Mouse (Mus musculus) hematopoietic multipotent progenitor cell, adult 10-12 weeks (in vitro differentiated cells): ENCODE measurements around the gene Pi4k2a. TPM values are rescaled to one million over a fixed set of nuclear protein-coding genes. Genes with fewer than 3 reads are reported as not detected.

Source experiments
- polyA plus RNA-seq: library from polyadenylated mRNA; stranded (reverse); fragments of >175 nt; gene quantifications from 2 replicates; pipeline ENCODE4 v1.2.3, GENCODE M21; 2012; ENCODE audit warnings: low replicate concordance

Gene Pi4k2a
- polyA plus RNA-seq: 28.0 and 54.8 TPM in 2 replicates

DNA sequence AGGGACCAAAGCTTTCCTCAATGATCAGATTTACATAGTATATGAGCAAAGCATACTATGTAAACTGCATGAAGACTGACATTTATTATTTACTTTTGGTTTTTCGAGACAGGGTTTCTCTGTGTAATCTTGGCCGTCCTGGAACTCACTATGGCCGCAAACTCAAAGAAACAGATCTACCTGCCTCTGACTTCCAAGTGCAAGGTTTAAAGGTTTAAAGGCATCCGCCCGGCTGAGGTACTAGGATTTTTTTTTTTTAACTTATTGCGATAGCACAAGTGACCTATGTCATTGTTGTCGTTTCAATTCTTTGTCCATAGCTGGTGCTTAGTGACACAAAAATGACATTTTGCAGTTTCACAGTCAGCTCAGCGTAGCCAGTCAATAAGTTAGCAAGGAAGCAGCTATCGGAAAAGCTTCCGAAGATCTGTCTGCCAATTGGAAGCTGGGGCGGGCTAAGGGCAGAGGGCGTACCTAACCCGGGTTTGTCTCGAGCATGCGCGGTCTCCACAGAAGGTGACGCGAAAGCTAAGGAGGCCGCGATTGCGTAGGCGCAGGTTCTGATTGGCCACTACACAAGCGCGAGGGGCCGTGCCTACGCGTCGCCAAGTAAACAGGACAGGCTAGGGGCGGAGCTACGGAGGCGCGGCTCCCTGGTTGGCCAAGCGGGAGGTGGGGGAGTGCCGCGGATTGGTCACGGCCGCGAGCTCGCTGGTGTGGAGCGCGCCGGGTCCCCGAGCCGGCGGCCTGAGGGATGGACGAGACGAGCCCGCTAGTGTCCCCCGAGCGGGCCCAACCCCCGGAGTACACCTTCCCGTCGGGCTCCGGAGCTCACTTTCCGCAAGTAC, at the start of gene Pi4k2a:
Pi4k2a (plus strand) TSS at position 723 of the 848 bp plus-strand sequence.

DNA sequence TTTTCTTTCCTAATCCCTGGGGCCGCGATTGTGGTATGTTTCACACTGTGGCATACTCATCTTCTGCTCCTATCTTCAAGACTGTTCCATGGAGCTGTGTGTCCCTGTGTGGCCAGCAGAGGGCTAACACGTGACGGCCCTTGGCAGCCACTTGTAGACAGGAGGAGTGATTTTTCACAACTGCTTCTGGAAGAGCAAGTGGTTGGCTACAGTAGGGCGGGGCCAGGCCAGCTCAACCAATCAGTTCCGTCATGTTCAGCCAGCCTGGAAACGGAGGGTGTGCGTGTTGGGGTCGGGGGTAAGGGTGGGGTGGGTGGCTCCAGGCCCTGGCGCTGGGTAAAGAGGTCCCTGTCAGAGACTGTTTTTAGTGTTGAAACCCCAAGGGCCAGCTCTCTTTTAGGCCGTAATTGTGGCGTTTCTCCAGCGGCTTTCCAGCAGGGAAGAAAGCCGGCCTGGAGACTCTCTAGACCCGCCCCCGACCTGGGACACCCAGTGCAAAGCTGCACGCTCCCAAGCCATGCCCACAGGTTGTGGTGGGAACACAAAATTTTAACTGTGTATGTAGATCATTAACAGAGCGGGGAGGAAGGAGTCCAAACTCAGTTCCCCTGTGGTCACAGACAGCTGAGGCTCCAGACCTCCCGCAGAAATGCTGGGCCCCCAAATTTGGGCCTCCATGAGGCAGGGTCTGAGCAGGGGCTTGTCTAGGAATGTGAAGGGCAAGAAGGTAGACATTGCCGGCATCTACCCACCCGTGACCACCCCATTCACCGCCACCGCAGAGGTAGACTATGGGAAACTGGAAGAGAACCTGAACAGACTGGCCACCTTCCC, 44.8 kb upstream of the Pi4k2a start, which contains the start of gene Hoga1:
Hoga1 (plus strand) TSS at position 342 of the 834 bp plus-strand sequence.

DNA sequence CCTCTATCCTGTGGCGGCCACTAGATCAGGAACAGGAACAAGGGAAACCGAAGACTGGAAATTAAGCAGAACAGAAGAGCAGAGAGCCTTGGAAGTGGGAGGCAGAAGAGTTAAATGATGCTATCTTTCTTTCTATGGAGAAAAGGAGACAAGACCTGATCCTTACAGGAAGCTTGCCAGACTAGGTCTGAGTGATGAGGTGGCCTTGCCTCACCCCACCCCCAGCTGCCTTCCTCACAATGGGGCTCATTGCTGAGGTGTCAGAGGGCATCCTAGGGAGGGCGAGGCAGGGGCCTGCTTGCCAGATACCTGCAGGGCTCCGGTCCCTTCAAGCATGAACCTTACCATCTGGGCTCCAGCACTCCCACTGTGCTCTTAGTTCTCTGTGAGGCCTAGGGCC, 38.3 kb upstream of the Pi4k2a start, which contains the start of gene 4933411K16Rik:
4933411K16Rik (plus strand) TSS at position 301 of the 400 bp plus-strand sequence.

DNA sequence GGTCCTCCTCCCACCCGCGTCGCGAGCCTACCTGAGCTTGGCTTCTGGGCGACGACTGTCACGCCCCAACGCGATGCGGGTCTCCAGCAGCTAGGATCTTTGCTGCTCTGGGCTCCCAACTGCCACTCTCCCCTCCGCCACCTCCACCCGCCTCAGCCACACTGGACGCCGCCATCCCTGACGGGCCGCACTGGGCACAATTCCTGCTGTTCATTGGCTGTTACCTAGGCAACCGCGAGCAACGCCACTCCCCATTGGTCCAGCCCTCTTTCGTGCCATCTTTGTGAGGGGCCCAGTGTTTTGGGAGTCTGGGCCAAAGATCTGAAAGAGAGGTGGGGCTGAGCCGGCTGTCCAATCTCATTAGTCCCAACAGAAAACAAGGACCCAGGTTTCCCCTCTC, 4.1 kb upstream of the Pi4k2a start, which contains the start of gene Morn4:
Morn4 (minus strand) TSS at position 192 of the 400 bp plus-strand sequence.

DNA sequence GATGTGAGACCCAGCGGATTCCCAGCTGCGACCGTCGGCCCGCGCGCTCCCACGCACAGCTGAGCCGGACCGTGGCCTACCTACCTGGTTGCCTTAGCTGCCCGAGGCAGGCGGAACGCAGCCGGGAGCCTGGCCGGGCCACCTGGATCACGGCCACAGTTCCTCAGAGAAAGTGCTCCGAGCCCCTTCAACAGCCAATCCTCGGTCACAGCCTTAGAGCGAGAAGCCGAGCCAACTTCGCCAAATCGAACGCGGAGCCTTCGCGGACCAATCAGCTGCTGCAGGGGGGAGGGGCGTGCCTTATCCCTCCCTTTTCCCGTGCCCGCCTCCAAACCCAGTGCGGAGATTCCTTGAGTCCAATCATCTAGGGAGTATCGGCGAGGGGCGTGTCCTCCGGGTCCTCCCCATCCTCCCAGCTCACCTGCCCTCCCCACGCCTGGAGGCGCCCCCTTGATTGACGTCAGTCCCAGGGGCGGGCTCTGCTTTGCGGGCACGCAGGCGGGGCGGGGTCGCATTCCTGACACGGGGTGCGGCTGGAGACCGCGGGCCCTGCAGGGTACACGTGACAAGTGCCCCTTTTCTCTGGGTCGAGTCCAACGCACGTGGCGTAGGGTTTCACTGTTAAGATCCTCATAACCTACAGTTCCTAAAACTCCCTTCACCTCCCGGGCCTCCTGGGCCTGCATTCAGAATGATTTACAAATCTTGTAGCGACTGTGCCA, 38.7 kb downstream of the Pi4k2a start, which contains the start of gene Avpi1:
Avpi1 (minus strand) TSS at position 273 of the 722 bp plus-strand sequence.

DNA sequence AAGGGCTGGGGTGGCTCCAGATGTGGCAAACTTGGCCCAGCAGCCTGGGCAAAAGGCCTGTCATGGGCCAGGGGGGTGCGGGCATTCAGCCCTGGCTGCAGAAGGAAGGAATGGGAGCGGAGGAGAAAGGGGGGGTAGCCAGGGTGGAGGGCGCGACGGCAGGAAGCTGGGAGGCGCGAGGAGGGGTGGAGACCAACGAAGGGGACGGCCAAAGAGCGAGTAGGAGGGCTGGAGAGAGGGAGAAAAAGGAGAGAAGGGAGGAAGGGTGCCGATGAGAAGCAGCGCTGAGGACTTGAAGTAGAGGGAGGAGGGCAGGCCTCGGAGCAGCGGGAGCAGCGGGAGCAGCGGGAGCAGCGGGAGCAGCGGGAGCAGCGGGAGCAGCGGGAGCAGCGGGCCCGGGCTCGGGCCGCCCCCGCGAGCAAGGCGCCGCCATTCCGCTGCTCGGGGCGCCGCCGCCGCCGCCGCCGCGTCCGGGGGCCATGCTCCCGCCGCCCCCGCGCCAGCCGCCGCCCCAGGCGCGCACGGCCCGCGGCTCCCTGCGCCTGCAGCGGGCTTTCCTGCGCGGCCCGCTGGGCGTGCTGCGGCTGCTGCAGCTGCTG, 57.0 kb downstream of the Pi4k2a start, which contains the start of gene Marveld1:
Marveld1 (plus strand) TSS at position 231 of the 599 bp plus-strand sequence.

DNA sequence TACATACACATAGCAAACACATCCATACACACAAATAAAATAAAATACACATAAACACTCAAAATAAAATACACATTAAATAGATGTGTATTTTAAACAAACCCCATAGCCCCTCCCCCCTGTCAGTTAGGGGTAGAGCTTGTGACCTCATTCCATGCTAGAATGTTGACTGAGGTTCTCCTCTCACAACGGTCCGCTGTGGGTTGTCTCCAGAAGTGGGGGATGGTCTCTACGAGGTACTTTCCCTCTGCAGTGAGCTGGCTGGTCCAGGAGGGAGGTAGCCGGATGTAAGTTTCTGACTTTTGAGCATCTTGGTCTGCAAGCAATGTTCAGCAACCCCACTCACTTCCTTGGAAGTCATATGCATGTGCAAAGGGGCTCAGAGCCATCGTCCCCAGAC, 73.5 kb downstream of the Pi4k2a start, which contains the start of gene Zfyve27:
Zfyve27 (plus strand) TSS at position 188 of the 400 bp plus-strand sequence.

Other genes starting within 250 kb of the Pi4k2a start
- 12.4 and 20.4 TPM in 2 replicates for gene Frat2, start 242.3 kb upstream of the Pi4k2a start, polyA plus RNA-seq
- 8.6 and 10.4 TPM in 2 replicates for gene Rrp12, start 194.3 kb upstream of the Pi4k2a start, polyA plus RNA-seq
- gene Pgam1, start 178.5 kb upstream of the Pi4k2a start, polyA plus RNA-seq: 97.8 and 113 TPM in 2 replicates
- 4.3 and 12.1 TPM in 2 replicates for gene Exosc1, start 157.0 kb upstream of the Pi4k2a start, polyA plus RNA-seq
- gene Zdhhc16, start 157.0 kb upstream of the Pi4k2a start, polyA plus RNA-seq: 19.2 and 21.3 TPM in 2 replicates
- 16.1 and 17.4 TPM in 2 replicates for gene Mms19, start 109.3 kb upstream of the Pi4k2a start, polyA plus RNA-seq
- 21.5 and 23.0 TPM in 2 replicates for gene Ubtd1, start 108.7 kb upstream of the Pi4k2a start, polyA plus RNA-seq
- gene Ankrd2, start 54.5 kb upstream of the Pi4k2a start, polyA plus RNA-seq: 0.88 and 2.3 TPM in 2 replicates
- 0.80 TPM in 1 of 2 replicates, not detected in the other for gene Hoga1, start 44.9 kb upstream of the Pi4k2a start, polyA plus RNA-seq
- gene 4933411K16Rik, start 38.2 kb upstream of the Pi4k2a start, polyA plus RNA-seq: 0.08 TPM in 1 of 2 replicates, not detected in the other
- 0.08 TPM in 2 replicates for gene Morn4, start 4.1 kb upstream of the Pi4k2a start, polyA plus RNA-seq
- 26.7 and 58.4 TPM in 2 replicates for gene Avpi1, start 38.6 kb downstream of the Pi4k2a start, polyA plus RNA-seq
- 17.7 and 33.9 TPM in 2 replicates for gene Marveld1, start 56.9 kb downstream of the Pi4k2a start, polyA plus RNA-seq
- gene Zfyve27, start 73.5 kb downstream of the Pi4k2a start, polyA plus RNA-seq: 26.0 and 40.9 TPM in 2 replicates
- not detected in 2 replicates for gene Sfrp5, start 111.8 kb downstream of the Pi4k2a start, polyA plus RNA-seq
- gene Golga7b, start 157.1 kb downstream of the Pi4k2a start, polyA plus RNA-seq: 0.03 TPM in 1 of 2 replicates, not detected in the other